8 mouse cellular contexts compared by ENCODE assay signal in genomic region chr7:67217025-67217424, GRCm38 (mm10). TPM values are rescaled to one million over a fixed set of nuclear protein-coding genes. Genes with fewer than 3 reads are reported as not detected.
DNase-seq lines count a peak whose midpoint lies in the region; ATAC-seq and TF ChIP-seq lines count a peak whose summit lies in the region.

No protein-coding gene starts in this region.

- H3K4me2 ChIP-seq in kidney, embryonic 14.5 days (replicated peaks; ENCODE audit: low read depth, low read length), result no peak overlapping the region
- no peak overlapping the region for H3K4me2 ChIP-seq in lung, embryonic 14.5 days

- no peak for ATAC-seq in kidney, embryonic 14.5 days (ENCODE audit: low FRiP score, low TSS enrichment)
- ATAC-seq in lung, embryonic 14.5 days (ENCODE audit: insufficient read depth), result no peak; the same call in 1 of the 2 replicates

- peak; percentile 50 for TF ChIP-seq RAD21 in MEL (IDR thresholded peaks at IDR 0.05; ENCODE audit: low read depth, low read length)

- TF ChIP-seq POLR2A in MEL (IDR thresholded peaks at IDR 0.05; ENCODE audit: control insufficient read depth in 1 of 2, insufficient read depth in 1 of 2, low read depth in 1 of 2, low read length in 2 of 2, poor library complexity in 1 of 2), result no peak
- TF ChIP-seq POLR2A in bone marrow, adult 2 months (IDR thresholded peaks at IDR 0.05; ENCODE audit: borderline replicate concordance, control insufficient read depth, low read depth, low read length), result no peak
- TF ChIP-seq POLR2A in spleen, adult 2 months (IDR thresholded peaks at IDR 0.05; ENCODE audit: low read depth, low read length), result no peak

- no peak overlapping the region for H3K4me3 ChIP-seq in kidney, embryonic 14.5 days (ENCODE audit: low read length)
- 0 out of 4 replicates have a peak overlapping the region, but pooled peaks of 1 of the 2 experiments have one; percentile 10 for H3K4me3 ChIP-seq in MEL (ENCODE audit: control insufficient read depth in 1 of 2, insufficient read depth in 1 of 2, low read depth in 2 of 2, low read length in 2 of 2)
- H3K4me3 ChIP-seq in bone marrow, adult 2 months (replicated peaks; ENCODE audit: control insufficient read depth, low read depth, low read length), result no peak overlapping the region
- H3K4me3 ChIP-seq in heart, embryonic 10.5 days, result no peak overlapping the region
- H3K4me3 ChIP-seq in lung, embryonic 14.5 days (ENCODE audit: low read depth, low read length), result no peak overlapping the region
- H3K4me3 ChIP-seq in spleen, adult 2 months (ENCODE audit: extremely low read depth, insufficient read depth, insufficient read length), result no peak overlapping the region

- no peak for TF ChIP-seq EP300 in MEL (IDR thresholded peaks at IDR 0.05; ENCODE audit: low read depth in 1 of 2, low read length in 2 of 2)

- no peaks in the 10 kb centered on the region for H3K4me1 ChIP-seq in kidney, embryonic 14.5 days (ENCODE audit: control insufficient read depth, insufficient read depth, low read length)
- peaks cover 0 to 19% of the 10 kb centered on the region in 2 experiments; a peak in 2 of 4 replicates for H3K4me1 ChIP-seq in MEL (ENCODE audit: control insufficient read depth in 1 of 2, insufficient read depth in 2 of 2, low read length in 2 of 2)
- H3K4me1 ChIP-seq in bone marrow, adult 2 months (ENCODE audit: control insufficient read depth, insufficient read depth, low read length), result no peaks in the 10 kb centered on the region
- H3K4me1 ChIP-seq in heart, embryonic 10.5 days, result peaks cover 21% of the 10 kb centered on the region
- H3K4me1 ChIP-seq in lung, embryonic 14.5 days (ENCODE audit: insufficient read depth), result no peaks in the 10 kb centered on the region
- no peaks in the 10 kb centered on the region for H3K4me1 ChIP-seq in spleen, adult 2 months (ENCODE audit: control insufficient read depth, insufficient read depth, insufficient read length)

- H3K27ac ChIP-seq in kidney, embryonic 14.5 days (ENCODE audit: low read depth, low read length), result no peak overlapping the region
- peak overlapping the region; percentile 45 for H3K27ac ChIP-seq in MEL (ENCODE audit: control insufficient read depth, low read depth, low read length)
- H3K27ac ChIP-seq in bone marrow, adult 2 months (ENCODE audit: control insufficient read depth, insufficient read depth, low read depth, low read length, poor library complexity), result no peak overlapping the region
- peak overlapping the region; percentile 10; the same call in 1 of the 2 replicates for H3K27ac ChIP-seq in heart, embryonic 10.5 days
- H3K27ac ChIP-seq in lung, embryonic 14.5 days (ENCODE audit: low read depth), result no peak overlapping the region
- H3K27ac ChIP-seq in spleen, adult 2 months (ENCODE audit: insufficient read depth, low read length), result no peak overlapping the region

- H3K27me3 ChIP-seq in kidney, embryonic 14.5 days (ENCODE audit: control insufficient read depth, insufficient read depth, low read length), result no peaks in the 10 kb centered on the region
- H3K27me3 ChIP-seq in MEL (ENCODE audit: control insufficient read depth in 1 of 2, insufficient read depth in 2 of 2, low read length in 2 of 2), result no peaks in the 10 kb centered on the region
- H3K27me3 ChIP-seq in heart, embryonic 10.5 days (ENCODE audit: insufficient read depth, poor library complexity, severe bottlenecking), result no peaks in the 10 kb centered on the region
- H3K27me3 ChIP-seq in lung, embryonic 14.5 days (ENCODE audit: insufficient read depth, low read length), result no peaks in the 10 kb centered on the region
- H3K27me3 ChIP-seq in spleen, adult 2 months (ENCODE audit: control insufficient read depth, insufficient read depth, low read length), result no peaks in the 10 kb centered on the region

- H3K9ac ChIP-seq in kidney, embryonic 14.5 days (ENCODE audit: low read depth, low read length), result no peak overlapping the region
- H3K9ac ChIP-seq in MEL (ENCODE audit: control insufficient read depth, low read depth, low read length, poor library complexity, severe bottlenecking), result no peak overlapping the region
- no peak overlapping the region for H3K9ac ChIP-seq in lung, embryonic 14.5 days

- no peaks in the 10 kb centered on the region for H3K36me3 ChIP-seq in kidney, embryonic 14.5 days (ENCODE audit: control insufficient read depth, insufficient read depth, low read length)
- H3K36me3 ChIP-seq in MEL (ENCODE audit: control insufficient read depth in 1 of 2, insufficient read depth in 2 of 2, low read length in 2 of 2), result peaks cover 0 to 12% of the 10 kb centered on the region in 2 experiments; a peak in 2 of 4 replicates
- H3K36me3 ChIP-seq in heart, embryonic 10.5 days, result no peaks in the 10 kb centered on the region
- no peaks in the 10 kb centered on the region for H3K36me3 ChIP-seq in lung, embryonic 14.5 days (ENCODE audit: insufficient read depth)
- H3K36me3 ChIP-seq in spleen, adult 2 months (ENCODE audit: control insufficient read depth, insufficient read depth, low read length), result no peaks in the 10 kb centered on the region

- no peaks in the 10 kb centered on the region for H3K9me3 ChIP-seq in kidney, embryonic 14.5 days (ENCODE audit: control insufficient read depth, low read length)
- no peaks in the 10 kb centered on the region for H3K9me3 ChIP-seq in MEL (replicated peaks; ENCODE audit: insufficient read depth, low read length)
- H3K9me3 ChIP-seq in heart, embryonic 10.5 days, result no peaks in the 10 kb centered on the region
- H3K9me3 ChIP-seq in lung, embryonic 14.5 days (ENCODE audit: low read depth, low read length), result no peaks in the 10 kb centered on the region

- peak; percentile 78 to 90 (median 81) for TF ChIP-seq CTCF in MEL (IDR thresholded peaks at IDR 0.05 in 2 of 3, conservative IDR thresholded peaks at IDR 0.05 in 1 of 3; ENCODE audit: control insufficient read depth in 1 of 3, insufficient read depth in 1 of 3, low read depth in 2 of 3, low read length in 3 of 3, poor library complexity in 1 of 3, severe bottlenecking in 1 of 3)
- peak; percentile 89 for TF ChIP-seq CTCF in bone marrow, adult 2 months (IDR thresholded peaks at IDR 0.05; ENCODE audit: control insufficient read depth, insufficient read depth, low read length)
- TF ChIP-seq CTCF in lung, embryonic 14.5 days (IDR thresholded peaks at IDR 0.05; ENCODE audit: low read depth), result peak; percentile 90
- peak; percentile 87; the same call in 1 of the 2 replicates for TF ChIP-seq CTCF in spleen, adult 2 months (IDR thresholded peaks at IDR 0.05; ENCODE audit: extremely low read depth, insufficient read depth, insufficient read length, insufficient replicate concordance)

- no peaks in the 10 kb centered on the region for H3K79me2 ChIP-seq in MEL (ENCODE audit: control insufficient read depth, insufficient read depth, low read length, poor library complexity)

- WGBS in kidney, embryonic 14.5 days, result 81% methylated on average over 3 of the region's 3 CpGs
- WGBS in bone marrow, adult 2 months, result 75% methylated on average over 3 of the region's 3 CpGs
- 69% methylated on average over 3 of the region's 3 CpGs for WGBS in heart, embryonic 10.5 days
- WGBS in lung, embryonic 14.5 days, result 78% methylated on average over 3 of the region's 3 CpGs
- 73% methylated on average over 3 of the region's 3 CpGs for WGBS in spleen, adult 2 months

- DNase-seq in kidney, adult 9 months, result peak; percentile 62
- DNase-seq in MEL (ENCODE audit: low read depth, low spot score), result peak; percentile 76
- DNase-seq in heart, embryonic 10.5 days (ENCODE audit: low spot score), result no peak
- peak; percentile 71 for DNase-seq in lung, embryonic 14.5 days
- peak; percentile 25 to 70 for DNase-seq in spleen, adult 2 months (ENCODE audit: low read depth in 1 of 2, low spot score in 2 of 2)
- no peak for DNase-seq in frontal cortex, postnatal 10 days (ENCODE audit: low spot score in 2 of 2)

TF ChIP-seq in MEL, 35 proteins besides CTCF, POLR2A, EP300 and RAD21:
- TF ChIP-seq ZC3H11A (IDR thresholded peaks at IDR 0.05; ENCODE audit: low read depth, low read length) (peak; percentile 64), MAZ (IDR thresholded peaks at IDR 0.05; ENCODE audit: low read depth, low read length) (no peak), USF1 (IDR thresholded peaks at IDR 0.05; ENCODE audit: low read depth, low read length) (no peak), SMC3 (IDR thresholded peaks at IDR 0.05; ENCODE audit: low read depth, low read length) (peak; percentile 90)

RNA-seq across cellular contexts. Expression of gene Lysmd4, which starts 5.3 kb away (rescaled TPM):
- 9.4 and 12.7 TPM in 2 replicates for polyA plus RNA-seq in kidney, embryonic 14.5 days (2014; fragmentation: Nextera tagmentation; extraction: Ambion mirVana)
- 5.0 and 5.2 TPM in 2 replicates for total RNA-seq in MEL (2012; rRNA removed)
- polyA plus RNA-seq in MEL (2012; ENCODE audit: insufficient read depth in 1 of 2, insufficient read length in 2 of 2, low read depth in 1 of 2, low replicate concordance in 2 of 2, missing spikeins in 1 of 2), result 1 to 10 TPM in 1 of 2 experiments, not detected in 1; 7.9 TPM
- 1.4 and 1.7 TPM in 2 replicates for polyA plus RNA-seq in bone marrow, adult 2 months (2011; ENCODE audit: insufficient read depth, insufficient read length, low replicate concordance, missing spikeins)
- polyA plus RNA-seq in heart, embryonic 10.5 days (2016; fragmentation: Nextera tagmentation; extraction: Ambion mirVana), result 8.5 and 12.4 TPM in 2 replicates
- 10.9 and 11.9 TPM in 2 replicates for polyA plus RNA-seq in lung, embryonic 14.5 days (2014; fragmentation: Nextera tagmentation; extraction: Ambion mirVana)
- polyA plus RNA-seq in spleen, adult 2 months (2012; rRNA removed), result 5.2 and 6.0 TPM in 2 replicates

Comparison
In these comparisons a context has a peak if more than half of its experiments do, and no peak if none do; other contexts are left out.
1. DNase-seq: peak in kidney, adult 9 months (single experiment), MEL (single experiment), lung, embryonic 14.5 days (single experiment) and spleen, adult 2 months (2 of 2); none in heart, embryonic 10.5 days (single experiment) and frontal cortex, postnatal 10 days (0 of 2).
2. H3K27ac ChIP-seq: peak in MEL (single experiment) and heart, embryonic 10.5 days (single experiment); none in kidney, embryonic 14.5 days (single experiment), bone marrow, adult 2 months (single experiment), lung, embryonic 14.5 days (single experiment) and spleen, adult 2 months (single experiment).
3. Peak in every context shown above with its lines, with median percentiles within 50 percentile points of each other: CTCF ChIP-seq.